Mouse (Mus musculus) olfactory bulb, adult 2 months (tissue): Measurements from ENCODE around the gene Slc25a25.

Source experiments
- CTCF ChIP-seq: fragments of 200-500 bp; IDR thresholded peaks from 2 replicates; pipeline ENCODE4 v1.5.1; 2012; ENCODE audit warnings: low read depth, mild to moderate bottlenecking, low read length, moderate library complexity; ENCODE audit not compliant: insufficient read depth
- POLR2A ChIP-seq: fragments of 200-500 bp; IDR thresholded peaks from 2 replicates; pipeline ENCODE4 v1.6.1; 2012; ENCODE audit warnings: mild to moderate bottlenecking, low read depth, low read length, moderate library complexity; ENCODE audit not compliant: insufficient read depth

DNA sequence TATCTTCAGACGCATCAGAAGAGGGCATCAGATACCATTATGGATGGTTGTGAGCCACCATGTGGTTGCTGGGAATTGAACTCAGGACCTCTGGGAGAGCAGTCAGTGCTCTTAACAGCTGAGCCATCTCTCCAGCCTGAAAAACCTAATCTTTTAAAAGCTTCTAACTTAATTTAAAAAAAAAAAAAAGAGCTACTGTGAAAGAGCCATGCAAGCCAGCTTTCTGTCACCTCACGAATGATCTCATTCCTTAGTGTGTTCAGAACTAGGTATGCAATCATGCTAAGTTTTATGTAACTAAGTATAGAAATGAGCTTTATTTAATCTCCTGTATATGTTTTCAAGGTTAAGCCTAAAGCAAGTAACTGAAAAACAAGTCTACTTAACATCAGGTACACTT, 8.4 kb upstream of the Slc25a25 start:
- no peak for TF ChIP-seq CTCF
- no peak for TF ChIP-seq POLR2A
